Mouse (Mus musculus) bone marrow macrophage, adult 2 months (primary cell): ENCODE data around the gene Ttn.
A peak's percentile ranks its signal among the peaks of the same experiment; 100 is the strongest.

Experiments
- CTCF ChIP-seq: IDR thresholded peaks from 2 replicates; pipeline ENCODE4 v1.5.1; 2012; ENCODE audit warnings: low read depth, mild to moderate bottlenecking, low read length, moderate library complexity
- POLR2A ChIP-seq: IDR thresholded peaks from 2 replicates; pipeline ENCODE4 v1.6.1; 2012; ENCODE audit warnings: mild to moderate bottlenecking, low read depth, low read length, borderline replicate concordance

DNA sequence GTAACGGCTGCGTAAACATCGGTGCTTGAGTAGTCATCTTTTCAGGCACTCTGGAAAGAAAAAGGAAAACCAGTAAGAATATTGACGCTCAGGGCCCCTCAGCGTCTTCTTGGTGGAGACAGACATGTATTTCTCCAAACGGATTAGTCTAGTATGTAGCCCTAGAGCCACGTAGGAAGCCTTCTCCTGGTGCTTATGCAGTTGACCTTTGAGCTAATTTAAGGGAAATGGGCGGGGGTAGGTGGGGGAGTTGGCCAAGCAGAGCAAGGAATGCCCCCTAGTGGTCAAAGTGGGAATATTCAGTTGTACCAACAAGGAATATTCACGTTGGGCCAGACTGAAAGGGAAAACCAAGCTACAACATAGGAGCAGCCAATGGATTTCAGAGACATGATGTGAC, 2.2 kb downstream of the Ttn start:
- peak; percentile 72 for TF ChIP-seq CTCF
- TF ChIP-seq POLR2A: no peak
